Mouse (Mus musculus): Measurements from ENCODE around the gene Zkscan5.
"Not testable (repeated sequence)": the region's sequence is repeated elsewhere in the genome, so short reads cannot be mapped to it uniquely, and the experiment has no call there.

Zkscan5 gene

GRCm38 (mm10) chr5:145203936-145204691 lies at the start of gene Zkscan5:
Gene Zkscan5 (plus strand): TSS chr5:145204562.
- DNase-seq = peak; percentile 97

- no peak for DNase-seq
Measured at GRCm38 (mm10) chr5:145161361-145161760, 43.0 kb upstream of the Zkscan5 start.

GRCm38 (mm10) chr5:145164710-145165109 lies 39.7 kb upstream of the Zkscan5 start:
- no peak for DNase-seq

GRCm38 (mm10) chr5:145165184-145165583 lies 39.2 kb upstream of the Zkscan5 start:
- DNase-seq = no peak

GRCm38 (mm10) chr5:145166536-145167305 lies 37.6 kb upstream of the Zkscan5 start, which contains the start of the genes Ptcd1 and Cpsf4:
Gene Ptcd1 (minus strand): TSS chr5:145167108.
Gene Cpsf4 (plus strand): TSS chr5:145167213.
- DNase-seq = peak; percentile 99

GRCm38 (mm10) chr5:145167306-145167661 lies 37.1 kb upstream of the Zkscan5 start:
- no peak for DNase-seq

GRCm38 (mm10) chr5:145178461-145178980 lies 25.8 kb upstream of the Zkscan5 start:
- DNase-seq = no peak

GRCm38 (mm10) chr5:145185244-145185643 lies 19.1 kb upstream of the Zkscan5 start:
- DNase-seq = no peak

- no peak for DNase-seq
Measured at GRCm38 (mm10) chr5:145189416-145189815, 14.9 kb upstream of the Zkscan5 start.

- DNase-seq = no peak
Measured at GRCm38 (mm10) chr5:145190373-145190772, 14.0 kb upstream of the Zkscan5 start.

GRCm38 (mm10) chr5:145190875-145191798 lies 13.2 kb upstream of the Zkscan5 start:
- peak; percentile 90 for DNase-seq

GRCm38 (mm10) chr5:145191962-145192361 lies 12.4 kb upstream of the Zkscan5 start, which contains the start of gene Atp5j2:
Gene Atp5j2 (minus strand): TSS chr5:145192062.
- no peak for DNase-seq

GRCm38 (mm10) chr5:145200387-145200786 lies 4.0 kb upstream of the Zkscan5 start:
- no peak for DNase-seq

- DNase-seq = peak; percentile 79
Measured at GRCm38 (mm10) chr5:145201321-145201991, 2.9 kb upstream of the Zkscan5 start, which contains the start of gene Zkscan14. Gene Zkscan14 (minus strand): TSS chr5:145201868.

- DNase-seq = no peak
Measured at GRCm38 (mm10) chr5:145202446-145202845, 1.9 kb upstream of the Zkscan5 start.

GRCm38 (mm10) chr5:145205041-145205440 lies 679 bp downstream of the Zkscan5 start:
- no peak for DNase-seq

- DNase-seq = no peak
Measured at GRCm38 (mm10) chr5:145207385-145207784, 3.0 kb downstream of the Zkscan5 start.

GRCm38 (mm10) chr5:145207954-145208353 lies 3.6 kb downstream of the Zkscan5 start:
- no peak for DNase-seq

- not testable (repeated sequence) for DNase-seq
Measured at GRCm38 (mm10) chr5:145208391-145208790, 4.0 kb downstream of the Zkscan5 start.

- DNase-seq = no peak
Measured at GRCm38 (mm10) chr5:145211340-145211739, 7.0 kb downstream of the Zkscan5 start.

GRCm38 (mm10) chr5:145212216-145212615 lies 7.9 kb downstream of the Zkscan5 start:
- DNase-seq = no peak

- no peak for DNase-seq
Measured at GRCm38 (mm10) chr5:145213505-145213904, 9.1 kb downstream of the Zkscan5 start.
